Mouse (Mus musculus) bone marrow macrophage, adult 2 months (primary cell): ENCODE results near the gene Hrasls. TPM values are rescaled to one million over a fixed set of nuclear protein-coding genes. Genes with fewer than 3 reads are reported as not detected.

Experiments
- H3K27ac ChIP-seq: 2 replicates; pipeline ENCODE4 v1.5.1; 2012; ENCODE audit warnings: low read depth, low read length; ENCODE audit not compliant: insufficient read depth
- H3K4me1 ChIP-seq: 2 replicates; pipeline ENCODE4 v1.6.1; 2012; ENCODE audit warnings: low read length; ENCODE audit not compliant: control insufficient read depth, insufficient read depth
- H3K4me3 ChIP-seq: 2 replicates; pipeline ENCODE4 v1.5.1; 2012; ENCODE audit warnings: mild to moderate bottlenecking, low read length, moderate library complexity; ENCODE audit not compliant: insufficient read depth
- CTCF ChIP-seq: IDR thresholded peaks from 2 replicates; pipeline ENCODE4 v1.5.1; 2012; ENCODE audit warnings: low read depth, mild to moderate bottlenecking, low read length, moderate library complexity
- POLR2A ChIP-seq: IDR thresholded peaks from 2 replicates; pipeline ENCODE4 v1.6.1; 2012; ENCODE audit warnings: mild to moderate bottlenecking, low read depth, low read length, borderline replicate concordance
- polyA plus RNA-seq: library from polyadenylated mRNA; stranded (reverse); fragments of >200 nt; gene quantifications from 2 replicates; pipeline ENCODE4 v1.2.4, GENCODE M21; 2012; ENCODE audit not compliant: missing spikeins, insufficient read depth, insufficient read length

Gene Hrasls
- not detected in 2 replicates for polyA plus RNA-seq

GRCm38 (mm10) chr16:29209605-29210411, at the start of gene Hrasls:
TSS of gene Hrasls (plus strand) at chr16:29209695.
- TF ChIP-seq POLR2A, result no peak
- TF ChIP-seq CTCF, result no peak
- Histone ChIP-seq H3K4me3 (no peak within 1 kb of the TSS), H3K27ac (no peak within 1 kb of the TSS), H3K4me1 (no peaks in the 10 kb centered on the region)

GRCm38 (mm10) chr16:29162271-29162670, 47.2 kb upstream of the Hrasls start:
- H3K27ac ChIP-seq, result no peak overlapping the region

GRCm38 (mm10) chr16:29167051-29167450, 42.4 kb upstream of the Hrasls start:
- TF ChIP-seq CTCF, result no peak
- no peak for TF ChIP-seq POLR2A
- no peak overlapping the region for H3K4me3 ChIP-seq

More at GRCm38 (mm10) chr16:29162271-29162670, 47.2 kb upstream of the Hrasls start:
- H3K4me3 ChIP-seq, result no peak overlapping the region
- no peaks in the 10 kb centered on the region for H3K4me1 ChIP-seq
- no peak for TF ChIP-seq CTCF
- no peak for TF ChIP-seq POLR2A

GRCm38 (mm10) chr16:29171741-29172140, 37.8 kb upstream of the Hrasls start:
- no peak for TF ChIP-seq POLR2A
- TF ChIP-seq CTCF, result no peak
- Histone ChIP-seq H3K27ac (no peak overlapping the region), H3K4me1 (no peaks in the 10 kb centered on the region), H3K4me3 (no peak overlapping the region)

More at GRCm38 (mm10) chr16:29167051-29167450, 42.4 kb upstream of the Hrasls start:
- H3K4me1 ChIP-seq, result no peaks in the 10 kb centered on the region
- no peak overlapping the region for H3K27ac ChIP-seq

GRCm38 (mm10) chr16:29173201-29173600, 36.3 kb upstream of the Hrasls start:
- no peak overlapping the region for H3K4me3 ChIP-seq
- H3K4me1 ChIP-seq, result no peaks in the 10 kb centered on the region
- TF ChIP-seq CTCF, result no peak
- no peak for TF ChIP-seq POLR2A
- no peak overlapping the region for H3K27ac ChIP-seq

- H3K27ac ChIP-seq, result no peak overlapping the region
- no peak overlapping the region for H3K4me3 ChIP-seq
- H3K4me1 ChIP-seq, result no peaks in the 10 kb centered on the region
- no peak for TF ChIP-seq POLR2A
- TF ChIP-seq CTCF, result no peak
These were observed 34.6 kb upstream of the Hrasls start for GRCm38 (mm10) chr16:29174831-29175350.

- Histone ChIP-seq H3K27ac (no peak overlapping the region), H3K4me3 (no peak overlapping the region), H3K4me1 (no peaks in the 10 kb centered on the region)
- TF ChIP-seq POLR2A (no peak), CTCF (no peak)
These were observed 16.6 kb upstream of the Hrasls start for GRCm38 (mm10) chr16:29192911-29193310.

- TF ChIP-seq CTCF (no peak), POLR2A (no peak)
- no peak overlapping the region for H3K4me3 ChIP-seq
- no peak overlapping the region for H3K27ac ChIP-seq
- H3K4me1 ChIP-seq, result no peaks in the 10 kb centered on the region
These were observed 15.5 kb upstream of the Hrasls start for GRCm38 (mm10) chr16:29193981-29194380.

GRCm38 (mm10) chr16:29195156-29195555, 14.3 kb upstream of the Hrasls start:
- Histone ChIP-seq H3K4me1 (no peaks in the 10 kb centered on the region), H3K4me3 (no peak overlapping the region), H3K27ac (no peak overlapping the region)
- TF ChIP-seq CTCF (no peak), POLR2A (no peak)

GRCm38 (mm10) chr16:29198461-29198860, 11.0 kb upstream of the Hrasls start:
- TF ChIP-seq POLR2A, result no peak
- no peak for TF ChIP-seq CTCF
- Histone ChIP-seq H3K4me3 (no peak overlapping the region), H3K4me1 (no peaks in the 10 kb centered on the region), H3K27ac (no peak overlapping the region)
